Mouse (Mus musculus): Measurements from ENCODE around the gene Galntl6.

The Galntl6 gene

GRCm38 (mm10) chr8:58912196-58912839 is at the start of gene Galntl6:
Gene Galntl6 (minus strand): TSS chr8:58912640.
- in situ Hi-C loops (cut with MboI; ENCODE audit: low sequenced_read_pairs): no loop called here

- in situ Hi-C loops (cut with MboI; ENCODE audit: low sequenced_read_pairs): no loop called here
Observed at GRCm38 (mm10) chr8:58957195-58957739, 44.8 kb upstream of the Galntl6 start.

GRCm38 (mm10) chr8:58943773-58944172 is 31.3 kb upstream of the Galntl6 start:
- in situ Hi-C loops (cut with MboI; ENCODE audit: low sequenced_read_pairs): no loop called here

GRCm38 (mm10) chr8:58931066-58931465 is 18.6 kb upstream of the Galntl6 start:
- in situ Hi-C loops (cut with MboI; ENCODE audit: low sequenced_read_pairs): no loop called here

- in situ Hi-C loops (cut with MboI; ENCODE audit: low sequenced_read_pairs): no loop called here
Observed at GRCm38 (mm10) chr8:58915142-58915541, 2.7 kb upstream of the Galntl6 start.

- in situ Hi-C loops (cut with MboI; ENCODE audit: low sequenced_read_pairs): no loop called here
Observed at GRCm38 (mm10) chr8:58913640-58913968, 1.2 kb upstream of the Galntl6 start.

- in situ Hi-C loops (cut with MboI; ENCODE audit: low sequenced_read_pairs): no loop called here
Observed at GRCm38 (mm10) chr8:58912840-58913639, 600 bp upstream of the Galntl6 start.

GRCm38 (mm10) chr8:58911677-58912076 is 763 bp downstream of the Galntl6 start, which contains the start of gene BC030500:
Gene BC030500 (plus strand): TSS chr8:58911755.
- in situ Hi-C loops (cut with MboI; ENCODE audit: low sequenced_read_pairs): no loop called here

- in situ Hi-C loops (cut with MboI; ENCODE audit: low sequenced_read_pairs): no loop called here
Observed at GRCm38 (mm10) chr8:58904465-58904864, 8.0 kb downstream of the Galntl6 start.

- in situ Hi-C loops (cut with MboI; ENCODE audit: low sequenced_read_pairs): no loop called here
Observed at GRCm38 (mm10) chr8:58895960-58896359, 16.5 kb downstream of the Galntl6 start.

- in situ Hi-C loops (cut with MboI; ENCODE audit: low sequenced_read_pairs): no loop called here
Observed at GRCm38 (mm10) chr8:58890591-58890990, 21.8 kb downstream of the Galntl6 start.

- in situ Hi-C loops (cut with MboI; ENCODE audit: low sequenced_read_pairs): no loop called here
Observed at GRCm38 (mm10) chr8:58886405-58886804, 26.0 kb downstream of the Galntl6 start.

GRCm38 (mm10) chr8:58824347-58824746 is 88.1 kb downstream of the Galntl6 start:
- in situ Hi-C loops (cut with MboI; ENCODE audit: low sequenced_read_pairs): no loop called here

- in situ Hi-C loops (cut with MboI; ENCODE audit: low sequenced_read_pairs): no loop called here
Observed at GRCm38 (mm10) chr8:58805190-58805589, 107.2 kb downstream of the Galntl6 start.

GRCm38 (mm10) chr8:58801847-58802246 is 110.6 kb downstream of the Galntl6 start:
- in situ Hi-C loops (cut with MboI; ENCODE audit: low sequenced_read_pairs): no loop called here

GRCm38 (mm10) chr8:58753769-58754168 is 158.7 kb downstream of the Galntl6 start:
- in situ Hi-C loops (cut with MboI; ENCODE audit: low sequenced_read_pairs): no loop called here

- in situ Hi-C loops (cut with MboI; ENCODE audit: low sequenced_read_pairs): no loop called here
Observed at GRCm38 (mm10) chr8:58737963-58738362, 174.5 kb downstream of the Galntl6 start.

- in situ Hi-C loops (cut with MboI; ENCODE audit: low sequenced_read_pairs): no loop called here
Observed at GRCm38 (mm10) chr8:58691761-58692160, 220.7 kb downstream of the Galntl6 start.

GRCm38 (mm10) chr8:58677847-58678450 is 234.5 kb downstream of the Galntl6 start:
- in situ Hi-C loops (cut with MboI; ENCODE audit: low sequenced_read_pairs): no loop called here

- in situ Hi-C loops (cut with MboI; ENCODE audit: low sequenced_read_pairs): no loop called here
Observed at GRCm38 (mm10) chr8:58669075-58669474, 243.4 kb downstream of the Galntl6 start.

- in situ Hi-C loops (cut with MboI; ENCODE audit: low sequenced_read_pairs): no loop called here
Observed at GRCm38 (mm10) chr8:58660019-58660418, 252.4 kb downstream of the Galntl6 start.

- in situ Hi-C loops (cut with MboI; ENCODE audit: low sequenced_read_pairs): no loop called here
Observed at GRCm38 (mm10) chr8:58655631-58656030, 256.8 kb downstream of the Galntl6 start.
